Mouse (Mus musculus) thymus, adult 2 months (tissue): ENCODE measurements around the gene Fbxo40.

Experiments
- CTCF ChIP-seq: fragments of 200-500 bp; IDR thresholded peaks from 2 replicates; pipeline ENCODE4 v1.5.1; 2012; ENCODE audit warnings: mild to moderate bottlenecking, control low read depth, low read length, moderate library complexity, borderline replicate concordance; ENCODE audit not compliant: control insufficient read depth, poor library complexity, insufficient read depth; ENCODE audit errors: extremely low read depth
- POLR2A ChIP-seq: fragments of 200-500 bp; IDR thresholded peaks from 2 replicates; pipeline ENCODE4 v1.6.1; 2012; ENCODE audit warnings: mild to moderate bottlenecking, low read length, control low read depth, moderate library complexity; ENCODE audit not compliant: control insufficient read depth, poor library complexity, insufficient read depth; ENCODE audit errors: extremely low read depth

DNA sequence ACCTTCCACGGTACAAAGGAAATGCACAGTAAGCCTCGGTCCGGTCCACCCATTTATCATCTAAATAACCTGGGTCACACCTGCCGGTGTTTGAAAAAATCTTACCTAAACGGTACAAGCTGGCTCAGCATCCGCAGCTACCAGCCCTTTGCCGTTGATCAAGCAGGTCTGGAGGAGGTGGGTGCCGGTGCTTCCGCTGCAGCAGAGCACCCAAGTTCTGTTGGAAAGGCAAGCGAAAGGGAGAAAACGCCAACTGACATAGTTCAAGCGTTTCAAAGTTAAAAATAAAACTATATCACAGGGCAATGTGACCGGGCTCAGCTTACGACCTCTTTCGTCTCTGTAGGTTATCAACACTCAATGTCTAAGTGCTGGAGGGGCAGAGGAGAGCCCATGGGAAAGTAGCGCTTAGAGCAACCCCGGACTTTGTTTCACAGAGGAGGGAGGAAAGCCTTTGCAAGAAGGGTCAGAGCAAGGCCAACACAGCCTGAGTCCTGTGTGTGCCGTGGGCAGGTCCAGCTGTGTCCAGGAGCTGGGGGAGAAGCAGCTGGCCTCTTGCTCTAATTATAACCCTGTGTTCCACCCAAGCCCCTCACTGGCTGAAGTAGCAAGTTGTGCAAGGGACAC is at the start of gene Fbxo40:
- no peak for TF ChIP-seq POLR2A
- TF ChIP-seq CTCF = no peak
